Mouse (Mus musculus) MEL (cell line): ENCODE measurements around the gene Naglu. TPM values are rescaled to one million over a fixed set of nuclear protein-coding genes. Genes with fewer than 3 reads are reported as not detected.

Experiments
- DNase-seq: peaks from one replicate; pipeline ENCODE4 v3.0.0; 2011; ENCODE audit warnings: low read depth, low spot score
- H3K27ac ChIP-seq: 2 replicates; pipeline ENCODE4 v1.5.1; 2012; ENCODE audit warnings: low read depth, mild to moderate bottlenecking, control low read depth, low read length, moderate library complexity; ENCODE audit not compliant: control insufficient read depth
- H3K27me3 ChIP-seq, 2 experiments: fragments of 150-350 bp in 1 of 2; sonication (generic) in 1 of 2; 2 replicates each; pipeline ENCODE4 v1.6.1; 2012; ENCODE audit warnings: low read length in 2 of 2, mild to moderate bottlenecking in 2 of 2, improper control_type of control experiment in 1 of 2, moderate library complexity in 1 of 2; ENCODE audit not compliant: insufficient read depth in 2 of 2, control insufficient read depth in 1 of 2
- H3K36me3 ChIP-seq, 2 experiments: 2 replicates each; pipeline ENCODE4 v1.6.1; 2012 to 2014; ENCODE audit warnings: low read length in 2 of 2, improper control_type of control experiment in 1 of 2, inconsistent platforms in 1 of 2, mild to moderate bottlenecking in 1 of 2; ENCODE audit not compliant: insufficient read depth in 2 of 2, control insufficient read depth in 1 of 2
- H3K4me1 ChIP-seq, 2 experiments: fragments of 150-350 bp in 1 of 2; sonication (generic) in 1 of 2; 2 replicates each; pipeline ENCODE4 v1.6.1; 2012; ENCODE audit warnings: low read length in 2 of 2, improper control_type of control experiment in 1 of 2, mild to moderate bottlenecking in 1 of 2; ENCODE audit not compliant: insufficient read depth in 2 of 2, control insufficient read depth in 1 of 2
- H3K4me3 ChIP-seq, 2 experiments: fragments of 150-350 bp in 1 of 2; sonication (generic) in 1 of 2; 2 replicates each; pipeline ENCODE4 v1.5.1; 2012; ENCODE audit warnings: low read depth in 2 of 2, low read length in 2 of 2, mild to moderate bottlenecking in 2 of 2, moderate library complexity in 2 of 2, control low read depth in 1 of 2, improper control_type of control experiment in 1 of 2; ENCODE audit not compliant: control insufficient read depth in 1 of 2, insufficient read depth in 1 of 2
- H3K79me2 ChIP-seq: 2 replicates; pipeline ENCODE4 v1.6.1; 2012; ENCODE audit warnings: mild to moderate bottlenecking, low read length, moderate library complexity; ENCODE audit not compliant: control insufficient read depth, poor library complexity, insufficient read depth
- H3K9ac ChIP-seq: 2 replicates; pipeline ENCODE4 v1.6.1; 2012; ENCODE audit warnings: low read depth, mild to moderate bottlenecking, control low read depth, low read length, moderate library complexity; ENCODE audit not compliant: control insufficient read depth, poor library complexity, severe bottlenecking
- H3K9me3 ChIP-seq: fragments of 150-350 bp; sonication (generic); replicated peaks from 2 replicates; pipeline ENCODE4 v1.6.1; 2012; ENCODE audit warnings: mild to moderate bottlenecking, low read length, improper control_type of control experiment, moderate library complexity; ENCODE audit not compliant: insufficient read depth
- BHLHE40 ChIP-seq: IDR thresholded peaks from 2 replicates; pipeline ENCODE4 v1.6.1; 2012; ENCODE audit warnings: low read depth, mild to moderate bottlenecking, inconsistent platforms, low read length, improper control_type of control experiment, borderline replicate concordance
- CHD1 ChIP-seq: IDR thresholded peaks from 2 replicates; pipeline ENCODE4 v1.6.1; 2012; ENCODE audit warnings: low read depth, mild to moderate bottlenecking, inconsistent platforms, low read length, improper control_type of control experiment
- CTCF ChIP-seq, 3 experiments: IDR thresholded peaks in 2 of 3; conservative IDR thresholded peaks in 1 of 3; 2 replicates each; pipeline ENCODE4 v1.5.1; 2011 to 2012; ENCODE audit warnings: low read length in 3 of 3, low read depth in 2 of 3, mild to moderate bottlenecking in 2 of 3, improper control_type of control experiment in 1 of 3, inconsistent platforms in 1 of 3, mixed read lengths in 1 of 3, moderate library complexity in 1 of 3; ENCODE audit not compliant: control insufficient read depth in 1 of 3, insufficient read depth in 1 of 3, poor library complexity in 1 of 3, severe bottlenecking in 1 of 3
- E2F4 ChIP-seq: IDR thresholded peaks from 2 replicates; pipeline ENCODE4 v1.6.1; 2011; ENCODE audit warnings: low read depth, low read length, improper control_type of control experiment, borderline replicate concordance
- ELF1 ChIP-seq: IDR thresholded peaks from 2 replicates; pipeline ENCODE4 v1.6.1; 2014; ENCODE audit warnings: low read depth, mild to moderate bottlenecking, inconsistent platforms, low read length, improper control_type of control experiment, moderate library complexity
- EP300 ChIP-seq, 2 experiments: IDR thresholded peaks; 2 replicates each; pipeline ENCODE4 v1.6.1; 2011; ENCODE audit warnings: improper control_type of control experiment in 2 of 2, low read length in 2 of 2, low read depth in 1 of 2, mild to moderate bottlenecking in 1 of 2
- ETS1 ChIP-seq: IDR thresholded peaks from 2 replicates; pipeline ENCODE4 v1.6.1; 2012; ENCODE audit warnings: low read depth, mild to moderate bottlenecking, inconsistent platforms, low read length, improper control_type of control experiment, moderate library complexity
- GABPA ChIP-seq: IDR thresholded peaks from 2 replicates; pipeline ENCODE4 v1.6.1; 2012; ENCODE audit warnings: low read depth, mild to moderate bottlenecking, inconsistent platforms, low read length, improper control_type of control experiment, moderate library complexity
- GATA1 ChIP-seq: IDR thresholded peaks from 2 replicates; pipeline ENCODE4 v1.6.1; 2011; ENCODE audit warnings: low read depth, low read length, improper control_type of control experiment
- HCFC1 ChIP-seq: IDR thresholded peaks from 2 replicates; pipeline ENCODE4 v1.6.1; 2012; ENCODE audit warnings: low read depth, mild to moderate bottlenecking, inconsistent platforms, low read length, improper control_type of control experiment, moderate library complexity
- JUND ChIP-seq: IDR thresholded peaks from 2 replicates; pipeline ENCODE4 v1.6.1; 2011; ENCODE audit warnings: low read depth, mild to moderate bottlenecking, improper control_type of control experiment, low read length
- KAT2A ChIP-seq: conservative IDR thresholded peaks from 2 replicates; pipeline ENCODE4 v1.6.1; 2012; ENCODE audit warnings: low read depth, low read length, improper control_type of control experiment, inconsistent platforms
- MAFK ChIP-seq: IDR thresholded peaks from 2 replicates; pipeline ENCODE4 v1.6.1; 2011; ENCODE audit warnings: low read depth, mild to moderate bottlenecking, low read length, improper control_type of control experiment, borderline replicate concordance
- MAX ChIP-seq: IDR thresholded peaks from 2 replicates; pipeline ENCODE4 v1.6.1; 2011; ENCODE audit warnings: low read length, improper control_type of control experiment
- MAZ ChIP-seq: IDR thresholded peaks from 2 replicates; pipeline ENCODE4 v1.6.1; 2012; ENCODE audit warnings: low read depth, mild to moderate bottlenecking, inconsistent platforms, low read length, improper control_type of control experiment
- MXI1 ChIP-seq: IDR thresholded peaks from 2 replicates; pipeline ENCODE4 v1.6.1; 2011; ENCODE audit warnings: mild to moderate bottlenecking, low read depth, low read length, improper control_type of control experiment
- MYB ChIP-seq: IDR thresholded peaks from 2 replicates; pipeline ENCODE4 v1.6.1; 2011; ENCODE audit warnings: mild to moderate bottlenecking, low read depth, low read length, improper control_type of control experiment
- MYC ChIP-seq: IDR thresholded peaks from 2 replicates; pipeline ENCODE4 v1.6.1; 2011; ENCODE audit warnings: low read depth, mild to moderate bottlenecking, low read length, improper control_type of control experiment, moderate library complexity
- NELFE ChIP-seq: IDR thresholded peaks from 2 replicates; pipeline ENCODE4 v1.6.1; 2011; ENCODE audit warnings: low read depth, low read length, improper control_type of control experiment
- NRF1 ChIP-seq: IDR thresholded peaks from 2 replicates; pipeline ENCODE4 v1.6.1; 2014; ENCODE audit warnings: low read depth, mild to moderate bottlenecking, inconsistent platforms, low read length, improper control_type of control experiment, moderate library complexity; ENCODE audit not compliant: poor library complexity, insufficient read depth, severe bottlenecking
- POLR2AphosphoS2 ChIP-seq: IDR thresholded peaks from 2 replicates; pipeline ENCODE4 v1.6.1; 2011; ENCODE audit warnings: low read length, improper control_type of control experiment
- POLR2AphosphoS5 ChIP-seq: IDR thresholded peaks from 2 replicates; pipeline ENCODE4 v1.6.1; 2012; ENCODE audit warnings: low read depth, borderline replicate concordance, mild to moderate bottlenecking, inconsistent platforms, low read length, moderate library complexity, mixed read lengths
- RAD21 ChIP-seq: IDR thresholded peaks from 2 replicates; pipeline ENCODE4 v1.6.1; 2011; ENCODE audit warnings: mild to moderate bottlenecking, low read depth, low read length, improper control_type of control experiment
- RCOR1 ChIP-seq: IDR thresholded peaks from 2 replicates; pipeline ENCODE4 v1.6.1; 2012; ENCODE audit warnings: low read depth, mild to moderate bottlenecking, inconsistent platforms, low read length, improper control_type of control experiment
- SMC3 ChIP-seq: IDR thresholded peaks from 2 replicates; pipeline ENCODE4 v1.6.1; 2011; ENCODE audit warnings: low read depth, low read length, improper control_type of control experiment
- TAL1 ChIP-seq: IDR thresholded peaks from 2 replicates; pipeline ENCODE4 v1.6.1; 2012; ENCODE audit warnings: mild to moderate bottlenecking, inconsistent platforms, low read length, moderate library complexity, mixed read lengths
- TBP ChIP-seq: IDR thresholded peaks from 2 replicates; pipeline ENCODE4 v1.8.0; 2011; ENCODE audit warnings: low read depth, low read length, improper control_type of control experiment
- TCF12 ChIP-seq: IDR thresholded peaks from 2 replicates; pipeline ENCODE4 v1.6.1; 2014; ENCODE audit warnings: low read depth, mild to moderate bottlenecking, inconsistent platforms, low read length, improper control_type of control experiment, moderate library complexity
- UBTF ChIP-seq: IDR thresholded peaks from 2 replicates; pipeline ENCODE4 v1.6.1; 2012; ENCODE audit warnings: low read depth, mild to moderate bottlenecking, inconsistent platforms, low read length, improper control_type of control experiment, moderate library complexity, borderline replicate concordance; ENCODE audit not compliant: insufficient read depth
- USF2 ChIP-seq, 2 experiments: IDR thresholded peaks; 2 replicates each; pipeline ENCODE4 v1.6.1; 2011 to 2012; ENCODE audit warnings: improper control_type of control experiment in 2 of 2, low read length in 2 of 2, borderline replicate concordance in 1 of 2, inconsistent platforms in 1 of 2, low read depth in 1 of 2, mild to moderate bottlenecking in 1 of 2; ENCODE audit not compliant: insufficient read depth in 1 of 2
- ZC3H11A ChIP-seq: IDR thresholded peaks from 2 replicates; pipeline ENCODE4 v1.6.1; 2012; ENCODE audit warnings: low read depth, mild to moderate bottlenecking, inconsistent platforms, low read length, improper control_type of control experiment
- ZKSCAN1 ChIP-seq: IDR thresholded peaks from 2 replicates; pipeline ENCODE4 v1.6.1; 2012; ENCODE audit warnings: low read depth, mild to moderate bottlenecking, inconsistent platforms, low read length, improper control_type of control experiment, moderate library complexity
- ZMIZ1 ChIP-seq: IDR thresholded peaks from 2 replicates; pipeline ENCODE4 v1.6.1; 2012; ENCODE audit warnings: low read depth, mild to moderate bottlenecking, inconsistent platforms, low read length, improper control_type of control experiment, moderate library complexity
- ZNF384 ChIP-seq: IDR thresholded peaks from 2 replicates; pipeline ENCODE4 v1.6.1; 2012; ENCODE audit warnings: low read depth, mild to moderate bottlenecking, inconsistent platforms, low read length, improper control_type of control experiment
- polyA plus RNA-seq, 2 experiments: library from polyadenylated mRNA; stranded (reverse) in 1 of 2; unstranded in 1 of 2; fragments of >175 nt in 1 of 2; fragments of >200 nt in 1 of 2; gene quantifications; 2 replicates each; pipeline versions ENCODE4 v1.2.1 to v1.2.4; 2012; ENCODE audit warnings: low replicate concordance in 2 of 2, low read depth in 1 of 2; ENCODE audit not compliant: insufficient read length in 2 of 2, insufficient read depth in 1 of 2, missing spikeins in 1 of 2
- total RNA-seq: library from RNA; depleted of rRNA; stranded (reverse); fragments of 300-350 nt; gene quantifications from 2 replicates; pipeline ENCODE4 v1.2.3, GENCODE M21; 2012

Naglu gene
- total and polyA plus RNA-seq, 3 experiments: 1.5 to 3.1 TPM; not detected in 1

- Histone ChIP-seq H3K4me1 (peaks cover 16 to 32% of the 10 kb centered on the region in 2 experiments), H3K79me2 (no peaks in the 10 kb centered on the region; the same call in 1 of the 2 replicates), H3K4me3 (peak overlapping the region; percentile 50 to 56), H3K27me3 (no peaks in the 10 kb centered on the region), H3K36me3 (peaks cover 0 to 23% of the 10 kb centered on the region in 2 experiments; a peak in 2 of 4 replicates), H3K9ac (peak overlapping the region; percentile 34), H3K27ac (no peak overlapping the region), H3K9me3 (no peaks in the 10 kb centered on the region)
- peak; percentile 87 for DNase-seq
- TF ChIP-seq ELF1 (peak; percentile 40; the same call in 1 of the 2 replicates), TBP (no peak), RCOR1 (no peak), HCFC1 (peak; percentile 59; the same call in 1 of the 2 replicates), CTCF (IDR thresholded peaks at IDR 0.05 in 2 of 3, conservative IDR thresholded peaks at IDR 0.05 in 1 of 3; ENCODE audit: control insufficient read depth in 1 of 3, insufficient read depth in 1 of 3, low read depth in 2 of 3, low read length in 3 of 3, poor library complexity in 1 of 3, severe bottlenecking in 1 of 3) (peak in 2 of 3 experiments; percentile 92 to 99; a peak in 5 of 6 replicates), ZMIZ1 (no peak), USF2 (IDR thresholded peaks at IDR 0.05; ENCODE audit: borderline replicate concordance in 1 of 2, insufficient read depth in 1 of 2, low read depth in 1 of 2, low read length in 2 of 2) (no peak), RAD21 (peak; percentile 99), MAFK (no peak), CHD1 (no peak), MXI1 (peak; percentile 67), ZC3H11A (peak; percentile 94), GABPA (no peak), SMC3 (peak; percentile 98), EP300 (IDR thresholded peaks at IDR 0.05; ENCODE audit: low read depth in 1 of 2, low read length in 2 of 2) (0 out of 4 replicates have a peak, but pooled peaks of 1 of the 2 experiments have one; percentile 5), ETS1 (0 out of 2 replicates have a peak, but pooled peaks have one; percentile 29), MYB (no peak), ZNF384 (peak; percentile 51; the same call in 1 of the 2 replicates), MYC (peak; percentile 83), TCF12 (peak; percentile 45; the same call in 1 of the 2 replicates), TAL1 (no peak), MAX (peak; percentile 84), GATA1 (no peak), UBTF (no peak), KAT2A (no peak), E2F4 (no peak), POLR2AphosphoS2 (no peak), NELFE (peak; percentile 27; the same call in 1 of the 2 replicates), MAZ (0 out of 2 replicates have a peak, but pooled peaks have one; percentile 38), NRF1 (0 out of 2 replicates have a peak, but pooled peaks have one; percentile 21), ZKSCAN1 (no peak), BHLHE40 (0 out of 2 replicates have a peak, but pooled peaks have one; percentile 54), JUND (0 out of 2 replicates have a peak, but pooled peaks have one; percentile 40), POLR2AphosphoS5 (no peak)
Observed at GRCm38 (mm10) chr11:101066549-101067412, 3.0 kb upstream of the Naglu start.
